Mouse (Mus musculus): ENCODE results near the gene Vps4b.
"Not testable (repeated sequence)": the region's sequence is repeated elsewhere in the genome, so short reads cannot be mapped to it uniquely, and the experiment has no call there.

Vps4b gene

DNA sequence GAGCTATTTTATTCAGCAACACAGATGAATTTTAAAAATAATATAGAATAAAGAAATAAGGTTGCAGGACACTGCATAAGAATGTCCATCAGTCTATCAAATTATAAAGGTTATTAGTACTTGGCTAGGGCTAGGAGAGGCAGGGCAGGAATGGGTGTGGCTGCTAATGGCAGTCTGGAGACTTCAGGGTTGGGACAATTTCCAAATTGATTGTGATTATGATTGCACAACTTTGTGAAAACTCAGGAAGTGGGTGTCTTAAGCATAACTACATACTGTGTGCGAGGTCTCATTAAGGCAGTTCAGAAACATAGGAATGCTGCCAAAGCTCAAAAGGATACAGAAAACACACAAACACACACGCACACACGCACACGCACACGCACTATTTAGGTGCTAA lies 44.5 kb downstream of the Vps4b start:
- in situ Hi-C loops (cut with MboI, MseI) = no loop called here

DNA sequence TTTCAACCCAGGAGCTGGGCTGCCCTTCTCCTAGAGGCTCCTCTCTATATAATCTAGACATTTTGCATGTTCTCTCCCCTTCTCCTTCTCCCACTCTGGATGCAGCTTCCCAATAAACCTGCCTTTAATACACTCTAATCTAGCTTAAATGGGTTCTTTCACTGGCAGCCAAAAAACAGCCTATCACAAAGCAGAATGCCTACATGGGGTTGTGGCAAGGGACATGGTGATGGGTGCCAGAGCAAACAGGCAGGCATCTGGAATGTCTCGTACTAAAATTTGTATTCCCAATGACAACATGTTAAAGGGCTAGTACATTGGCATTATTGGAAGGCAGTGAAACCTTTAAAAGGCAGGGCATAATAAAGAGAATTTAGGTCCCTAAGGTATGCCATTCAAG lies 45.9 kb downstream of the Vps4b start:
- in situ Hi-C loops (cut with MboI, MseI) = no loop called here

DNA sequence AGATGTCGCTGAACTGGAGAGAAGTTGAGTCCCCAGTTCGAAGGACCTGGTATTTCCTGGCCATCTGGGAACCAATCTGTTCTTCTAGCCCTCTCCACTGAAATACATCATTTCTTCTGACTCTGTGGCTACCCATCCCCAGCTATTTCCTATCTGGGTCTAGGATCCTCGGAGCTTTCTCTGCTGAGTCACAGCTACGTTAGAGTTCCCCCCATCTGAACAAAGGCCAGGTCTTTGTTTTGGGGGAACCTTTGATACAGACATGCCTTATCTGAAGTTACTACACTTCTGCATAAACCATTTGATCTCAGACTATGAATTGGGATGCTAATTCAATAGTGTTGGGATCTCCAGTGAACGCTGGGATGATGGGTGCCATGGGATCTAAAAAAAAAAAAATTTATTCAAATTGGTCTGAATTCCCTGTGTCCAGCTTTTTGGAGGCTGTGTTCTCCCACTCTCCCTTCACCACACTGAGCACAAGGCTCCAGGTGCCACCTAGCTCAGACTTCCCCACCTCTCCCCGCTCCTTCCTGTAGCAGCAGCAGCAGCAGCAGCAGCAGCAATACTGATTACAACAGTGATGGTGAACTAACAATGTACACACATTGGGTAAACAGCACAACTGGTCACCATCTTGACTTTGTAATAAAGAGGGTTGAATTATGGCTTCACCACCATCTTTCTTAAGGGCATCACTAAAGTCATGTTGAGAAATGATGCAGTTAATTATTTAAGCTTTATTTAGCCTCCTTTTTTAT lies 47.8 kb downstream of the Vps4b start:
- in situ Hi-C loops (cut with MboI, MseI) = loop anchor here (5.0 to 25.0 kb wide), 2 partner anchors 236 to 581 kb away; no protein-coding TSS in a partner anchor

DNA sequence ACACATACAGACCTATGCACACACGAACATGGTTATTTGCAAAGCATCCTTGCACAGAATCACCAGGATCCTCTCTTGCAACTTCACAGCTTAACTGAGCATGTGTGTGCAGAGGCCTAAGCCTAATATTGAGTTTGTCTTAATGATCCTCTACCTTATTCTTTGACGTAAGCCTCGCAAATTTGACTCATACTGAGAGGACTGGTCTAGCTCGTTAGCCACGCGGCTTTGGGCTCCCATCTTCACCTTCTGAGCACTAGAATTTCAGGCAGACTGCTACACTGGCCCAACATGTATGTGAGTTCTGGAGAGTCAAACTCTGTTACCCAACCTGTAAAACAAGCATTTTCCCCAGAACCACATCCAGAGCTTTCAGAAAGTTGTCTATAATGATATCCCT lies 53.5 kb downstream of the Vps4b start:
- in situ Hi-C loops (cut with MboI, MseI) = loop anchor here (5.0 to 25.0 kb wide), 2 partner anchors 231 to 321 kb away; no protein-coding TSS in a partner anchor

DNA sequence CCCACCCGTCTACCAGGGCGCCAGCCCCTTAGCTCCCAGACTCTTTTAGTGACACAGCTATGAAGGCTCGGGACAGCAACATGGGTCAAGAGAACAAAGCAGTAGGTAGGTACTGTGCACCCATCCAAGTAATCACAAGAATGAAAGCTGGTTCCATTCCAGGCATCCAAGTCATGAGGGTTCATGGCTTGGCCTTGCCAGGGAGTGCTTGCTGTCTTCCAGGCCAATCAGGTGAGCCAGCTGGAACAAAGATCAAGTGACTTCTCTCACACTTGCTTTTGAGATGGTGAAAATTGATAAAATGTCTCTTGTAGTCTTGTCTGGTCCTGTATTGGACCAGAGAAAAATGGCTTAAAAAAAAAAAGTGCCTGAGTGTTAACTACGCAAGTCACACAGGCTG lies 55.8 kb downstream of the Vps4b start:
- in situ Hi-C loops (cut with MboI, MseI) = loop anchor here (5.0 to 25.0 kb wide), 2 partner anchors 228 to 318 kb away; no protein-coding TSS in a partner anchor

DNA sequence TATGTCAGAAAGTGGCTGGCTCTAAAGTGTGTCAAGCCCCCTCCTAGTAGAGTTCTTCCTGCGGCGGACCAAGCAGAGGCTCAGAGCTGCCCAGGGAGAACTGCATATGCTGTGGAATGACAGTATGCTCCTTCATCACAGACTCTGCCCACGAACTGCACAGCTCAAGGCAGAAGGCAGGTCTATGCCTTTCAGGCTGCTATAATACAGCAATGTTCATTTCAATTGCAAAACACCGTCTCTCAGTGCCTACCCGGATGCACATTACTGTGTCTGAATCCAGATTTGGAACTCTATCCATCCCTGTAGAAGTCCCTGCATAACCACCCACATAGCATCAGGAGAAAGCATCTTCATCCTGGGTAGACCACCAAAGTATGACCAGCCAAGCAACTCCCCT lies 56.7 kb downstream of the Vps4b start:
- in situ Hi-C loops (cut with MboI, MseI) = loop anchor here (5.0 to 25.0 kb wide), 3 partner anchors 147 to 318 kb away; no protein-coding TSS in a partner anchor

DNA sequence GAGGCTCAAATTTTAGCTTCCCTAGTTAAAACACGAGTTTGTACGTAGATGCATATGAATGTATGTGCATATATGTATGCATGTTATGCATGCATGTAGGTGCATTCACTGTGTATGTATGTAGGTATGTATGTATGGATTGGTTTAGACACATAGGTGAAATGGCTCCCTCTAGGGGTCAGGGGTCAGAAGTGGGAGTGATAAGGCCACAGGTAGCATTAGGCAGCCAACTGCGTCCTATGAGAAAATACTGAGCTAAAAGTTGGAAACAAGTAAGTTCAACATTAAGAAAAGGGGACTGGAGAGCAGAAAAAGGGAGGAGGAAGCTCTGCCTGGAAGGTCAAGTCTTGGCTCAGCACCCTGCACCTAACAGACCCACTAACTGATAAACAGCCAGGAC lies 58.4 kb downstream of the Vps4b start:
- in situ Hi-C loops (cut with MboI, MseI) = loop anchor here (5.0 to 25.0 kb wide), 2 partner anchors 149 to 226 kb away; no protein-coding TSS in a partner anchor

DNA sequence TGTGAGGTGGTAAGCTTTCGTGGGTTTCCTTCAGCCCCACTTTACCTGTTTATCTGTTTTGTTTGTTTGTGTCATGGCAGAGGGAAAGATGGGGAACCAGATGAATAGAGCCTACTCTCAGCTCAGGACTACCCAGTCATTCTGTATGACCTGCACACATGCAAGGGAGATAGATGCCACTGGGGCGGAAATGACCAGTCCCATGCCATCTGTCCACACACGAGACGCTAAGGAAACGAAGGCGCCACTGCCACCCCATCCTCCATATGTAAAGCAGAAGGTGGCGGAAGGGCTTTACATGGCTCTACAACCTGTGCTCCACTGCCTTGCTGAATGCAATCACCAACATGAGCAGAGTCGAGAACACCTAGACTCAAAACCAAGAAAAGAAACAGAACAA lies 60.3 kb downstream of the Vps4b start:
- in situ Hi-C loops (cut with MboI, MseI) = loop anchor here (5.0 to 25.0 kb wide), 2 partner anchors 151 to 224 kb away; no protein-coding TSS in a partner anchor

DNA sequence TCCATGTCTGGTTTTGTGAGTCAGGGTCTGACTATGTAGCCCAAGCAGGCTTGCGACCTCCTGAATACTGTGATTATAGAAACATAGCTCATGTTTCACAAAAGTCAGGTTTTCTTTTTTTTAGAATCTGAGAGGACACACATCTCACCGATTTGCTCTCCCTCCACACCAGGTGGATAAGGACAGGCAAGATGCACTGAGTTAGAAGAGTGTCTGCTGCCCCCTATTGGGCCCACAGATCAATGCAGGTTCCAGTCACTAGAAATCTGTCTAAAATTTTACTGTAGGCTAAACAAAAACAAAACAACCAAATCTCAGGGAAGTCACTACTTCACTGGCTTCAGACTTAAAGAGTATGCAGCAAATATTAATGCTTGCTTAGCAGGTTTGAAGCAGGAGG lies 60.9 kb downstream of the Vps4b start:
- in situ Hi-C loops (cut with MboI, MseI) = loop anchor here (5.0 to 25.0 kb wide), 2 partner anchors 152 to 223 kb away; no protein-coding TSS in a partner anchor

DNA sequence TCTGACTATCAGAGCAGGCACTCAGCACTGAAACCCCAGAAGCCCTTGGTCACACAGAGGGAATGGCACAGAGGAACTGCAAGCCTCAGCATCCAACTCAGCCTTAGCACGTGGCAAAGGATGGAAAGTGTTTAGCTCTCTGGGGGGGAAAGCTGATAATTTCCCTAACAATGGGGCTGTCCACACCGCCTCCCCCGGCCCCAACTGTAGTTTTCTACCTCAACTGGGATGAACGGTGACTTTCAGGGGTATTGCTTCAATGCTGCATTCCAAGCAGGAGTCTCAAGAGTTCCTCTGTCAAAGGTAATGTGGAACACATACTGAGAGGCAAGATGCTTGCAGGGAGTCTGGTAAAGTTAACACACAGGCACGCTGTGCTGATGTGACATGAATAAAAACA lies 74.5 kb downstream of the Vps4b start:
- in situ Hi-C loops (cut with MboI, MseI) = no loop called here

DNA sequence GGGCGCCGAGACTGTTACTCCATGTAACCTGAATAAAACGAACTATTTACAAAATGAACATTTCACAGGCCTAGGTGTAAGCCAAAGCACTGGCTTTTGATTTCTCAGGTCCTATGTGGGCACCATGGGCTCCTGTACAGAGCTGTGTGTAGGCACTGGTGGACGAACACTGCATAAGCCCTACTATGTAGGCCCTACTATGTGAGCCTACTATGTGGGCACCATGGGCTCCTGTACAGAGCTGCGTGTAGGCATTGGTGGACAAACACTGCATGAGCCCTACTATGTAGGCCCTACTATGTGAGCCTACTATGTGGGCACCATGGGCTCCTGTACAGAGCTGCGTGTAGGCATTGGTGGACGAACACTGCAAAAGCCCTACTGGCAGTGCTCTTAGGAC lies 78.8 kb downstream of the Vps4b start:
- in situ Hi-C loops (cut with MboI, MseI) = not testable (repeated sequence)

DNA sequence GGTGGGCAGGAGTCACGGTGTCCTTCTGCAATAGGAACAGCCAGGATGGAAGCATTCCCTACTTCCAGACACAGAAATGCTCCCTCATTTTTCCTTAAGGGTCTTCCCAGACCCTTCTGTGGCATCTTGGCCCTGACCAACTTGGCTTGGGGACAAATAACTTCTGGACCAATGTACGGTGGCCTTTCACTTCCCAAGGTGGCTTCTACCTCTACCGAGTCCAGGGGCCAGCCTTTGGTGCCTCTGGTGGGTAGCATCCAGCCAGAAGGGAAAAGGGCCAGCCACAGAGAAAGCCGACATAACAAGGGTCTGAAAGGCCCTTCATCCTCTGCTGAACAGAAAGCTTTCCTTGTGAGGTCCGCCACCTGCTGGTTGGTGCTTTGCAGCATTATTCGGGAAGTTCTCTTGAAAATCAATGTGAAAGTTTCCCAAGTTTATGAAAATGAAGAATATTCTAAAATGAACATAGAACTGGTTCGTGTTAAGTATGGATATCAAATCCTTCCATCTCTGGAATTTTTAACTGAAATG lies 79.4 kb downstream of the Vps4b start:
- in situ Hi-C loops (cut with MboI, MseI) = no loop called here

DNA sequence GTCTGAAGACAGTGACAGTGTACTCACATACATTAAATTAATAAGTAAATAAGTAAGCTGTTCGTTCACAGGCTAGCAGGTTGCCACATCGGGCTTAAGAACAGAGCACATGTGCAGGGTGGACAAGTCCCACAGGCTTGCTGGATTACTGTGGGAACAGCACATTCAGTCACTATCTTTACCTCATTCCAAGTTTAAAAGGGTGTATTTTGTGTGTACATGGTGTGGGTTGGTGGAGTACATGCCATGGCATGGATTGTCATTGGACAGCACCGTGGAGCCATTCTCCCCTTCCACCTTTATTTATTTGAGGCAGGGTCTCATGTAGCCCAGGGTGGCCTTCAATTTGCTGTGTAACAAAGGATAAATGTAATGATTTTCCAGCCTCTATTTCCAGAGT lies 80.4 kb downstream of the Vps4b start:
- in situ Hi-C loops (cut with MboI, MseI) = no loop called here

DNA sequence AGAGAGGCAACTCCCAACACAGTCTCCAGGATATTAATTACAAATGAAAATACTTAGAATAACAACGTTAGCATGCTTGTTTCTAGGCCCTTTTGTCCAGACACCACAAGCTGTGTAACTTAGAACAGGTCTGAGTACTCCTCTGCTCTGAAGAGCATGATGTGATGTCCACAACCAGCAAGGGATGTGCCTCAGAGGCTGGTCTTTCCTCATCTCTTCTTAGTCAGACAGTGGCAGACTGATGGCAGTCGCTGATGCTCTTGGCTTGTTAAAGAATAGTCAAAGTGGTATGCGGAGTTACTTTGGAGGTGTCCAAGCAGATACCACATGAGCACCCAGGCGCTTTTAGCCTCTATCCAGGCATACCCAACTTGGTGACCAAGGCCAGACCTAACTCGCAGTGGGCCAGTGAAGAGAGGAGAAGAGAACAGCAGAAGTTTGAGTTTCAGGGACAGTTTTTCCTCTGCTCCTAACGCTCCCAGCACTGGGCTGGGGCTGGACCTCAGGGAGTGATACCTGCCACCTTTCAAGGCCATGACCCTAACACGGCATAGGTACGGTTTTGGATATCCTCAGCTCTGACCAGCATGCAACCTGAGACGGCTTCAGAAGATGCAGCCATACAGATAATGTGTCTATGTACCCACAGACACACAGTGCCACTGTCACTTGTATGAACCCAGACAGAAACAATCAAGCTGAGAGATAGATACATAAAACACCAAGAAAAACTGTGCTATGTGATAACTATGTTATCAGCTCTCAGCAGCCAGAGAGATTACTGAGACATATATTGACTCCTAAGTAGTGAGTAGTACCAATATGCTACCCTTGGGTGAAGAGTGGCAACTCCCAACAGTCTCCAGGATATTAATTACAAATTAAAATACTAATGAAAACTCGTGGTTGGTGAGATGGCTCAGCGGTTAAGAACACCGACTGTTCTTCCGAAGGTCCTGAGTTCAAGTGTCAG lies 81.1 kb downstream of the Vps4b start:
- in situ Hi-C loops (cut with MboI, MseI) = no loop called here

DNA sequence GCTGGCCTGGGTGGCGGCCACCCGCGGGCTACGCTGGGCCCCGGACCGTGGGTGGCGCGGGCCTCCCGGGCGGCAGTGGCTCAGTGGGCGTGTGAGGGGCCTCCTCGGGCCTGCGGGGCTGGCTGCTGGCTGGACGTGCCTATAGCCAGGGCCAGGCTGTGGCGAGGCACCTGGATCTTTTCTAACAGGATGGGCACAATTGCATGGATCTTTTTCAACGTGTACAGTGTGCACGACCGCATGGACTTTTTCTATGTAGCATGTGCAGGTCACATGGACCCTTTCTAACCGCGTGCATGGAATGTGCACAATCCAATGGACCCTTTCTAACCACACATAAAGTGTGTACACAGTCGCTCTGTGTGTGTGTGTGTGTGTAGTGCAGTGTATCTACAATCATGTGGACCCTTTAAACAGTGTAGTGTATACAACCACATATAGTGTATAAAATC lies 82.0 kb downstream of the Vps4b start:
- in situ Hi-C loops (cut with MboI, MseI) = loop anchor here (5.0 kb wide), 2 partner anchors 97 to 287 kb away; no protein-coding TSS in a partner anchor

Measured in T-helper 2 cell (primary cell).